In genomic region chr3:24163992-24164391, GRCm38 (mm10) we compare ENCODE assay signal across 20 mouse cellular contexts.
"Had no signal": no experiment of that assay in that cellular context is flagged by ENCODE, and none has a peak within 500 bp of the region (broad histone marks: within the 10 kb centered on the region; RNA-seq: fewer than 3 reads in every experiment).

No protein-coding gene starts in this region.

- H3K4me2 ChIP-seq: limb, embryonic 13.5 days; liver, embryonic 12.5 days; liver, embryonic 15.5 days; lung, embryonic 15.5 days; midbrain, embryonic 12.5 days; neural tube, embryonic 12.5 days; neural tube, embryonic 15.5 days had no signal

- H3K27ac ChIP-seq: kidney, postnatal 0 days; layer of hippocampus, adult 2 months; limb, embryonic 10.5 days; limb, embryonic 13.5 days; liver, embryonic 12.5 days; liver, embryonic 15.5 days; lung, embryonic 15.5 days; midbrain, embryonic 12.5 days; neural tube, embryonic 12.5 days; neural tube, embryonic 15.5 days had no signal

- ATAC-seq: liver, embryonic 12.5 days had no signal

- H3K4me3 ChIP-seq: layer of hippocampus, adult 2 months; limb, embryonic 10.5 days; limb, embryonic 13.5 days; liver, embryonic 12.5 days; liver, embryonic 15.5 days; lung, embryonic 15.5 days; midbrain, embryonic 12.5 days; neural tube, embryonic 12.5 days; neural tube, embryonic 15.5 days had no signal

- H3K9ac ChIP-seq: limb, embryonic 13.5 days; liver, embryonic 12.5 days; liver, embryonic 15.5 days; lung, embryonic 15.5 days; midbrain, embryonic 12.5 days; neural tube, embryonic 12.5 days; neural tube, embryonic 15.5 days had no signal

- H3K4me1 ChIP-seq: limb, embryonic 10.5 days; limb, embryonic 13.5 days; liver, embryonic 12.5 days; liver, embryonic 15.5 days; lung, embryonic 15.5 days; midbrain, embryonic 12.5 days; neural tube, embryonic 12.5 days; neural tube, embryonic 15.5 days had no signal

- DNase-seq: kidney, adult 2 months; kidney, postnatal 25 days; layer of hippocampus, adult 9-11 months; liver; lung, adult 18-20 months; lung, postnatal 10 days; lung, postnatal 36 days; thymus, adult 18-20 months; thymus, postnatal 14 days; thymus, postnatal 4 days had no signal

- H3K36me3 ChIP-seq: limb, embryonic 10.5 days; limb, embryonic 13.5 days; liver, embryonic 12.5 days; liver, embryonic 15.5 days; lung, embryonic 15.5 days; midbrain, embryonic 12.5 days; neural tube, embryonic 12.5 days; neural tube, embryonic 15.5 days had no signal

- H3K9me3 ChIP-seq: limb, embryonic 10.5 days; limb, embryonic 13.5 days; liver, embryonic 12.5 days; liver, embryonic 15.5 days; lung, embryonic 15.5 days; midbrain, embryonic 12.5 days; neural tube, embryonic 12.5 days; neural tube, embryonic 15.5 days had no signal

- H3K27me3 ChIP-seq: limb, embryonic 13.5 days; liver, embryonic 12.5 days; liver, embryonic 15.5 days; lung, embryonic 15.5 days; midbrain, embryonic 12.5 days; neural tube, embryonic 12.5 days; neural tube, embryonic 15.5 days had no signal
